Mouse (Mus musculus): ENCODE measurements around the gene Slc38a3. TPM values are rescaled to one million over a fixed set of nuclear protein-coding genes. Genes with fewer than 3 reads are reported as not detected.

Slc38a3 gene
- polyA plus RNA-seq, 1 experiment, result 145 TPM

DNA sequence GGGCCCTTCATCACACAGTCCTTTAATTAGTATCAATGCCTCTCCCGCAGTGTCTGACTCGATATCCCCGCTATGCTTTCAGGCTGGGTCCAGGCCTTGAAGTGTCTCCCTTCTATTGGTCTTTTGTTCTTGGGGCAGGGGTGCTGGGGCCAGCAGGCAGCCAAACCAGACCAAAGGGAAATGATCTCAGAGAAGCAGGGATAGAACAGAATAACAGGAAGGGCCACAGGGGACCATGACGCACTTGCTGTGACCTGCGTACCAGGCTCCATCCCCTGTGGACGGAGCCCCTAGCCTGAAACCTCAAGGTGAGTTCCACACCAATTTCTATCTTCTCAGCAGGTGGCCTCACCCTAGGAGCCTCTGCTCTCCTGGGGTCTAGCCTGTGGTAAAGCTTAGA is 51.2 kb downstream of the Slc38a3 start:
- H3K4me1 ChIP-seq (ENCODE audit: control insufficient read depth, insufficient read depth, low read length), result peaks cover 32% of the 10 kb centered on the region
- no peaks in the 10 kb centered on the region for H3K27me3 ChIP-seq (ENCODE audit: control insufficient read depth, insufficient read depth, low read length)
- no peak for TF ChIP-seq POLR2A (IDR thresholded peaks at IDR 0.05; ENCODE audit: borderline replicate concordance, insufficient read depth, low read length)
- no peak for TF ChIP-seq CTCF (IDR thresholded peaks at IDR 0.05; ENCODE audit: borderline replicate concordance, insufficient read depth, low read depth, low read length)
- no peak for DNase-seq
- peak overlapping the region; percentile 59; the same call in 1 of the 2 replicates for H3K27ac ChIP-seq (ENCODE audit: insufficient read depth, low read length)
- 91% methylated on average over 6 of the region's 6 CpGs for WGBS
- H3K4me3 ChIP-seq (replicated peaks; ENCODE audit: insufficient read depth, low read depth, low read length), result no peak overlapping the region

DNA sequence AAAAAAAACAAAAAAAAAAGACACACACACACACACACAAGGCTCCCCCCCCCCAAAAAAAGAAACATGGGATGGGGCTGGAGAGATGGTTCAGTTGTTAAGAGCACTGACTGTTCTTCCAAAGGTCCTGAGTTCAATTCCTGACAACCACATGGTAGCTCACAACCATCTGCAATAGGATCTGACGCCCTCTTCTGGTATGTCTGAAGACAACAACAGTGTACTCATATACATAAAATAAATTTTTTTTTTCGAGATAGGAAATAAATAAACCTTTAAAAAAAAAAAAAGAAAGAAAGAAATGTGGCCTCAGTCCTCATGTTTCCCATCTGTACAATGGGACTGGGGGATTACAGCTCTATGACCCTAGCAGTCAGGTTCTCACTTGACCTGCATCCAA is 51.9 kb downstream of the Slc38a3 start:
- no peaks in the 10 kb centered on the region for H3K27me3 ChIP-seq (ENCODE audit: control insufficient read depth, insufficient read depth, low read length)
- peaks cover 32% of the 10 kb centered on the region for H3K4me1 ChIP-seq (ENCODE audit: control insufficient read depth, insufficient read depth, low read length)
- WGBS, result 82% methylated on average over 2 of the region's 2 CpGs
- no peak overlapping the region for H3K4me3 ChIP-seq (replicated peaks; ENCODE audit: insufficient read depth, low read depth, low read length)
- no peak for TF ChIP-seq POLR2A (IDR thresholded peaks at IDR 0.05; ENCODE audit: borderline replicate concordance, insufficient read depth, low read length)
- TF ChIP-seq CTCF (IDR thresholded peaks at IDR 0.05; ENCODE audit: borderline replicate concordance, insufficient read depth, low read depth, low read length), result no peak
- no peak overlapping the region for H3K27ac ChIP-seq (ENCODE audit: insufficient read depth, low read length)
- no peak for DNase-seq

DNA sequence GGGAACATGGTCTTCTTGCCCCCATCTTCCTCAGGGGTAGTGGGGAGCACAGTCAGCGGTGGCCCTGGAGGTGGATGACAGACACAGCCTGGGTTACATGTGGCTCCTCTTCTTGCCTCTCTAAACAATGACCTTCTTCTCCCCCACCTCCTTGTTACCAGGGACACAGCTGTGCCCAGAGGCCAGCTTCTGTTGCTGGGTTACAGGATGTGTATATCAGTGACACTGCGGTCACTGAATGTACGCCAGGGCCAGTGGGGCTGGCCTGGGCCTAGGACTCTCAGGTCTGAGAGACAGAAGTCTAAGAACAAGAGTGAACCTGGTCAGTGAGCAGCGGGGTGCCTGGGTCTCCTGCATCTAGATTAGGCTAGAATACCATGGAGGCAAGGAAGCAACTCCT is 54.3 kb downstream of the Slc38a3 start:
- TF ChIP-seq CTCF (IDR thresholded peaks at IDR 0.05; ENCODE audit: borderline replicate concordance, insufficient read depth, low read depth, low read length), result no peak
- TF ChIP-seq POLR2A (IDR thresholded peaks at IDR 0.05; ENCODE audit: borderline replicate concordance, insufficient read depth, low read length), result no peak
- no peak overlapping the region for H3K27ac ChIP-seq (ENCODE audit: insufficient read depth, low read length)
- no peaks in the 10 kb centered on the region for H3K27me3 ChIP-seq (ENCODE audit: control insufficient read depth, insufficient read depth, low read length)
- H3K4me3 ChIP-seq (replicated peaks; ENCODE audit: insufficient read depth, low read depth, low read length), result no peak overlapping the region
- 54% methylated on average over 4 of the region's 4 CpGs for WGBS
- DNase-seq, result no peak
- peaks cover 28% of the 10 kb centered on the region for H3K4me1 ChIP-seq (ENCODE audit: control insufficient read depth, insufficient read depth, low read length)

DNA sequence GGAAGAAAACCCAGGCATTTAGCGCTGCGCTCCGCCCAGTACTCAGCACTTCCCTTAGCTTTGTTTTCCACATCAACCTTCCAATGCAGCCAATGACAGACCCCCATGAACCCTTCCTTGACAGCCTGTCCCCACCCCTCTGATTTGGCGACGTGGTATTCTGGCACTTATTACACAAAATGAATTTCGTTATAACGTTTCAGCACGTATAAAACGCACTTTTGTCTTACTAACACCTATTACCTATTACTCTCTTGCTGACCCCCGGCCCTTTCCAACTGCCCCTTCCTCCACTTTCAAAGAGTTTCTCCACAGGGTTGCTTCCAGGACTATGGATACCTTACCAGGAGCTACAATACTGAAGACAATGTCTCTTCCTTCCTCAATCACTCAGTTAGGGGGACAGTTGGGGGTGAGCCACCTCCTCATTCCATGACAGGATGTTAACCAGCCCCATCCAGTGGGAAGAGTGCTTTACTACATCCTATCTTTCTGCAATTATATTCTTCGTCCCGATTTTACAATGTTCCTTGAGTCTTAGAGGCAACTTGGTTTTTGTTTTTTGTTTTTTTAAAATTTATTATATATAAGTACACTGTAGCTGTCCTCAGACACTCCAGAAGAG is 56.3 kb downstream of the Slc38a3 start:
- no peak for TF ChIP-seq CTCF (IDR thresholded peaks at IDR 0.05; ENCODE audit: borderline replicate concordance, insufficient read depth, low read depth, low read length)
- DNase-seq, result no peak
- peak overlapping the region; percentile 70; the same call in 1 of the 2 replicates for H3K27ac ChIP-seq (ENCODE audit: insufficient read depth, low read length)
- H3K4me3 ChIP-seq (replicated peaks; ENCODE audit: insufficient read depth, low read depth, low read length), result peak overlapping the region; percentile 52
- H3K4me1 ChIP-seq (ENCODE audit: control insufficient read depth, insufficient read depth, low read length), result peaks cover 9% of the 10 kb centered on the region
- WGBS, result 8% methylated on average over 12 of the region's 12 CpGs
- H3K27me3 ChIP-seq (ENCODE audit: control insufficient read depth, insufficient read depth, low read length), result no peaks in the 10 kb centered on the region

DNA sequence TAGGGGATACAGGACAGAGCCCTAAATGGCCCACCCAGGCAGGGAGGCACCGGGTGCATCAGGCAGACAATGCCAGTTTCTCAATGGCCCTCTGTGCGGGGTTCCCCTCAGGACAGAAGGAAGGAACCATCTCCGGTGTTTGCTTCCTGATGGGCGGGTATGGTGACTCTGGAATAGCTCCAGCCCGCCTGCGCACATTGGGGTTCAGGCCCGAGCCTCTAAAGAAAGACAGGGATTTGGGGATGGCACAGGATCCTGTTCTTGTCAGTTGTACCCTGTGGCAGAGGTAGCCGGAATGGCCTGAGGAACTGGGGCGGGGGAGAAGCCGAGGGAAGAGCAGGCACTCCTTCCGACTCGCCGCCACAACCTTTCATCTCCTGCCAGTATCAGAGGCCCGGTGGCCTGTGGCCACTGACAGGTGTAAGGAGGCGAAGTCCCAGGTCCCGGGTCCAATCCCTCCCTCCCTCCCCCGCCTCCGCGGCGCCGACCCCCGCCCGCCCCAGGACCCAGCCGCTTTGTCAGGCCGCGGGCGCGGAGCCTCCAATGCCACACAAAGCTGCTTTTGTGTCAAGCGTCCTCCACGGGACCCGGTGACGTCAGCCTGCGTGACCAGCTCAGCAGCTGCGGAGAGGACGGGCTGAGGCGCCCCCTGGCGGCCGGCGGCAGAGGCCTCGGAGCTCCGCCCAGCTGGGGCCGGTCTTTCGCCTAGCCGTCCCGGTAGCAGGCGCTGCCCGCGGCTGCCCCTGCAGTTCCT is 57.0 kb downstream of the Slc38a3 start:
- Histone ChIP-seq H3K4me1 (ENCODE audit: control insufficient read depth, insufficient read depth, low read length) (peaks cover 9% of the 10 kb centered on the region), H3K27me3 (ENCODE audit: control insufficient read depth, insufficient read depth, low read length) (no peaks in the 10 kb centered on the region), H3K27ac (ENCODE audit: insufficient read depth, low read length) (peak overlapping the region; percentile 98), H3K4me3 (replicated peaks; ENCODE audit: insufficient read depth, low read depth, low read length) (peak overlapping the region; percentile 53)
- WGBS, result under 1% methylated on average over 48 of the region's 48 CpGs
- TF ChIP-seq POLR2A (IDR thresholded peaks at IDR 0.05; ENCODE audit: borderline replicate concordance, insufficient read depth, low read length), result peak; percentile 90
- peak; percentile 80 for TF ChIP-seq CTCF (IDR thresholded peaks at IDR 0.05; ENCODE audit: borderline replicate concordance, insufficient read depth, low read depth, low read length)
- DNase-seq, result peak; percentile 98 to 99

DNA sequence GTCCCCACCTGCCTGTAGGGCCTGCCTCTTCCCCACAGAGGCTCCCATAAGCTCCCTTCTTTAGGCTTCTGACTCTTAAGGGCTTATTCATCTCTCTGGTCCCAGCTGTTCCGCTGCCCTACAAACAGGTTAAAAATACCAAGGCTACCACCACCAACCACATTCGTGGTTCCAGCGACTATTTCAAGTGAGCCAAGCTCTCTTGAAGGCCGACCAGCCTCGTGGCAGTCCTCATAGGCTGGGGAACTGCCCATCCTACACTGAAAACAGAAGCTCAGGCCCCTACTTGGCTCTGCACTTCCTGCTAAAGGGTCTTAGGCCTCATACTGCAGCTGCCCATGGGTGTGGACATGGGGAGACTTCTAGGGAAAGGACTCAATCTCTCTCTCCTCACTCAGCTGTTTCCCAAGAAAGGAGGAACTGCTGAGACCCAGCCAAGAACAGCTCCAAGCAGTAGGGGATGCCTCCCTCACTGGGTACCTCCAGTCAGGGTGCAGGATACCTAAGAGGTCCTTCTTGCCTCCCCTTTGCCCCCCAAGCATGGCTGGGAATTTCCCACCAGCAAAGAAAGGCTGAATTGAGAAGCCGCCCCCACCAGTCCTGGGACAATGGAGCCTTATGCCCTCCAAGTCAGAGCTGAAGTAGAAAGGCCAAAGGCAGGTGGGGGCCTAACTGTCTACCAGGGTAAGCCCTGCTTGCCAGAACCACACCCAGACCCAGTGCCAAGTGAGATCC is 57.7 kb downstream of the Slc38a3 start:
- 71% methylated on average over 6 of the region's 6 CpGs for WGBS
- no peaks in the 10 kb centered on the region for H3K27me3 ChIP-seq (ENCODE audit: control insufficient read depth, insufficient read depth, low read length)
- no peak for DNase-seq

DNA sequence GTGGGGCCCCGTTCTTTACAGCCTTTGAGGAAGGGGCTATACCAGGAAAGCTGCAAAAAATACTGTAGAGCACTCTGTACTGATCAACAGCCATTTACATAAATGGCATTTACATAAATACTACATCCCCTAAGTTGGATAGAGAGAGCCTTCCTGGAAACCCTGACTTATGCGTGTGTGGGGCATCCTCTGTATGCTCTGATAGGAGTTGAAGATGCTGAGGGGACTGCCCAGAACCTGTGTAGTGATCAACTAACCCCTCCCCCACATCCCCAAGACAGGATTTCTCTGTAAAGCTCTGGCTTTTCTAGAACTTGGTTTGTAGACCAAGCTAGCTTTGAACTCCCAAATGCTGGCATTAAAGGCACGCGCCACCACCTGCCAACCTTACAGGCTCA is 59.9 kb downstream of the Slc38a3 start:
- WGBS, result 75% methylated on average over 4 of the region's 4 CpGs

More for the DNA sequence above, 57.7 kb downstream of the Slc38a3 start:
- TF ChIP-seq CTCF (IDR thresholded peaks at IDR 0.05; ENCODE audit: borderline replicate concordance, insufficient read depth, low read depth, low read length), result no peak
- TF ChIP-seq POLR2A (IDR thresholded peaks at IDR 0.05; ENCODE audit: borderline replicate concordance, insufficient read depth, low read length), result no peak
- Histone ChIP-seq H3K27ac (ENCODE audit: insufficient read depth, low read length) (peak overlapping the region; percentile 98), H3K4me1 (ENCODE audit: control insufficient read depth, insufficient read depth, low read length) (peaks cover 9% of the 10 kb centered on the region), H3K4me3 (replicated peaks; ENCODE audit: insufficient read depth, low read depth, low read length) (peak overlapping the region; percentile 53)

More for the DNA sequence above, 59.9 kb downstream of the Slc38a3 start:
- Histone ChIP-seq H3K4me3 (replicated peaks; ENCODE audit: insufficient read depth, low read depth, low read length) (no peak overlapping the region), H3K27ac (ENCODE audit: insufficient read depth, low read length) (no peak overlapping the region), H3K27me3 (ENCODE audit: control insufficient read depth, insufficient read depth, low read length) (no peaks in the 10 kb centered on the region), H3K4me1 (ENCODE audit: control insufficient read depth, insufficient read depth, low read length) (peaks cover 9% of the 10 kb centered on the region)
- TF ChIP-seq CTCF (IDR thresholded peaks at IDR 0.05; ENCODE audit: borderline replicate concordance, insufficient read depth, low read depth, low read length) (no peak), POLR2A (IDR thresholded peaks at IDR 0.05; ENCODE audit: borderline replicate concordance, insufficient read depth, low read length) (no peak)
- no peak for DNase-seq

Data from cerebellum, adult 2 months (tissue).